Mouse (Mus musculus) lung, embryonic 14.5 days (tissue): ENCODE data around the gene Ssbp2. TPM values are rescaled to one million over a fixed set of nuclear protein-coding genes. Genes with fewer than 3 reads are reported as not detected.

ENCODE experiments used
- ATAC-seq: fragments of 200-750 bp; cut with Nextera tagmentation; 2 replicates; pipeline ENCODE4 v1.8.0; 2017; ENCODE audit warnings: mild to moderate bottlenecking, moderate TSS enrichment, moderate library complexity; ENCODE audit not compliant: insufficient read depth
- DNase-seq: peaks from one replicate; pipeline ENCODE4 v3.0.0-alpha.2; 2015
- H3K27ac ChIP-seq: fragments of 300-500 bp; sonication (generic); 2 replicates; pipeline ENCODE4 v1.5.1; 2014; ENCODE audit warnings: low read depth, mild to moderate bottlenecking, moderate library complexity
- H3K27me3 ChIP-seq: fragments of 300-500 bp; sonication (generic); 2 replicates; pipeline ENCODE4 v1.6.1; 2014; ENCODE audit warnings: low read length, control low read depth; ENCODE audit not compliant: insufficient read depth
- H3K36me3 ChIP-seq: fragments of 300-500 bp; sonication (generic); 2 replicates; pipeline ENCODE4 v1.6.1; 2014; ENCODE audit warnings: control low read depth; ENCODE audit not compliant: insufficient read depth
- H3K4me1 ChIP-seq: fragments of 300-500 bp; sonication (generic); 2 replicates; pipeline ENCODE4 v1.6.1; 2014; ENCODE audit warnings: antibody characterized with exemption, control low read depth; ENCODE audit not compliant: insufficient read depth
- H3K4me2 ChIP-seq: fragments of 300-500 bp; sonication (generic); 2 replicates; pipeline ENCODE4 v1.6.1; 2014; ENCODE audit warnings: mild to moderate bottlenecking
- H3K4me3 ChIP-seq: fragments of 300-500 bp; sonication (generic); 2 replicates; pipeline ENCODE4 v1.5.1; 2014; ENCODE audit warnings: low read depth, low read length
- H3K9ac ChIP-seq: fragments of 300-500 bp; sonication (generic); 2 replicates; pipeline ENCODE4 v1.6.1; 2014
- H3K9me3 ChIP-seq: fragments of 300-500 bp; sonication (generic); 2 replicates; pipeline ENCODE4 v1.6.1; 2016; ENCODE audit warnings: low read depth, low read length, control low read depth
- CTCF ChIP-seq: IDR thresholded peaks from 2 replicates; pipeline ENCODE4 v1.5.1; 2016; ENCODE audit warnings: antibody characterized with exemption, low read depth
- WGBS: fragments of 180-500 bp; shearing (Covaris S2); extraction: QIAGEN DNeasy Blood & Tissue Kit; methylation state at CpG from one replicate; pipeline ENCODE4 v1.1.7; 2014; 5-methylcytosine and 5-hydroxymethylcytosine counted together
- polyA plus RNA-seq: library from polyadenylated mRNA; unstranded; fragments of >200 nt; fragmentation: Nextera tagmentation; extraction: Ambion mirVana; gene quantifications from 2 replicates; pipeline ENCODE4 v1.2.1, GENCODE M21; 2014

Ssbp2 gene
- polyA plus RNA-seq, 1 experiment from 2014 or later: 95.0 TPM

DNA sequence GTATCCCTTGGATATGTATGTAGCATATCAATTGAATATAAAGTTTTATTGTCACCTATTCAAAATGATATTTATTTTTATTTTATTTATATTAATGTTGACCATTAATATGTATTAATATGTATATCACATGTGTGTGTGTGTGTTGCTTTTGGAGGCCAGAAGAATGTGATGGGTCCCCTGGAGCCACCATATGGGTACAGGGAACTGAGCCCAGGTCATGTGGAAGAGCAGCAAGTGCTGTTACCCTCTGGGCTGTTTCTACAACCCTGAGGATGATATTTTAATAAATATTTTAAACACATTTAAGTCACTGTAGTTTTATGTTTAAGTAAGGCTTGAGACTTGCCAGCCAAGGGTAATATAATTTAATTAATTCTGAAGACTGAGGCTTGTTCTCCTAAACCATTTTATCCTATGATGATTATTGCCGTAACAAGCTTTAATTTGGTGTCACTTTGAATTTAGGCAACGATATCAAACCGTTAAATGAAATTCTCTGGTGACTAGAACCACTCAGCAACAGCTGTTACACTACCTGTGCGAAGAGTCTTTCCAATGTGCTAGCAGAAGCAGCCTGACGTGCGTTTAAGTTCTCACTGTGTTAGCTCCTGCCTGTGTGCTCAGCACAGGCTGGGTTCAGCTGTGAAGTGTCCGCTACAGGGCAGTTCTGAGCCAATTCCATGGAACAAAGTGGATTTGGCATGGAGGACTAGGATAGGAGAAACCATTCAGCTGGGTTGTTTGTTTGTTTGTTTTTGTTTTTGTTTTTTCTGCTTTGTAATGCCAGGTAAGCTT is 145.2 kb downstream of the Ssbp2 start:
- Histone ChIP-seq H3K4me1 (no peaks in the 10 kb centered on the region), H3K4me2 (no peak overlapping the region), H3K27me3 (no peaks in the 10 kb centered on the region), H3K27ac (no peak overlapping the region), H3K9me3 (no peaks in the 10 kb centered on the region), H3K36me3 (no peaks in the 10 kb centered on the region), H3K9ac (no peak overlapping the region), H3K4me3 (no peak overlapping the region)
- DNase-seq (no peak), ATAC-seq (no peak)
- TF ChIP-seq CTCF: no peak
- 89% methylated on average over 7 of the region's 7 CpGs for WGBS

GRCm38 (mm10) chr13:91610601-91611000 is 150.5 kb downstream of the Ssbp2 start:
- Histone ChIP-seq H3K27me3 (no peaks in the 10 kb centered on the region), H3K36me3 (no peaks in the 10 kb centered on the region), H3K27ac (no peak overlapping the region), H3K9ac (no peak overlapping the region), H3K4me1 (no peaks in the 10 kb centered on the region), H3K9me3 (no peaks in the 10 kb centered on the region), H3K4me2 (no peak overlapping the region), H3K4me3 (no peak overlapping the region)
- no peak for TF ChIP-seq CTCF
- 53% methylated on average over 4 of the region's 4 CpGs for WGBS
- DNase-seq: no peak
- ATAC-seq: no peak

GRCm38 (mm10) chr13:91611909-91612308 is 151.8 kb downstream of the Ssbp2 start:
- 90% methylated on average over 3 of the region's 3 CpGs for WGBS
- ATAC-seq (no peak), DNase-seq (no peak)

GRCm38 (mm10) chr13:91612578-91612977 is 152.5 kb downstream of the Ssbp2 start:
- no peak overlapping the region for H3K4me2 ChIP-seq
- no peaks in the 10 kb centered on the region for H3K27me3 ChIP-seq
- no peak for ATAC-seq
- 94% methylated on average over 4 of the region's 4 CpGs for WGBS
- H3K9me3 ChIP-seq: no peaks in the 10 kb centered on the region
- H3K9ac ChIP-seq: no peak overlapping the region
- H3K4me3 ChIP-seq: no peak overlapping the region
- no peak for TF ChIP-seq CTCF
- H3K27ac ChIP-seq: no peak overlapping the region
- H3K36me3 ChIP-seq: no peaks in the 10 kb centered on the region
- no peaks in the 10 kb centered on the region for H3K4me1 ChIP-seq
- DNase-seq: no peak

More at GRCm38 (mm10) chr13:91611909-91612308, 151.8 kb downstream of the Ssbp2 start:
- TF ChIP-seq CTCF: no peak
- Histone ChIP-seq H3K27me3 (no peaks in the 10 kb centered on the region), H3K4me3 (no peak overlapping the region), H3K9me3 (no peaks in the 10 kb centered on the region), H3K4me1 (no peaks in the 10 kb centered on the region), H3K4me2 (no peak overlapping the region), H3K27ac (no peak overlapping the region), H3K9ac (no peak overlapping the region), H3K36me3 (no peaks in the 10 kb centered on the region)

GRCm38 (mm10) chr13:91616050-91616449 is 156.0 kb downstream of the Ssbp2 start:
- H3K4me3 ChIP-seq: no peak overlapping the region
- no peak overlapping the region for H3K4me2 ChIP-seq
- no peaks in the 10 kb centered on the region for H3K9me3 ChIP-seq
- DNase-seq (no peak), ATAC-seq (no peak)
- H3K36me3 ChIP-seq: no peaks in the 10 kb centered on the region
- H3K27me3 ChIP-seq: no peaks in the 10 kb centered on the region
- no peak for TF ChIP-seq CTCF
- no peak overlapping the region for H3K27ac ChIP-seq
- H3K4me1 ChIP-seq: no peaks in the 10 kb centered on the region
- no peak overlapping the region for H3K9ac ChIP-seq
- 86% methylated on average over 3 of the region's 3 CpGs for WGBS

DNA sequence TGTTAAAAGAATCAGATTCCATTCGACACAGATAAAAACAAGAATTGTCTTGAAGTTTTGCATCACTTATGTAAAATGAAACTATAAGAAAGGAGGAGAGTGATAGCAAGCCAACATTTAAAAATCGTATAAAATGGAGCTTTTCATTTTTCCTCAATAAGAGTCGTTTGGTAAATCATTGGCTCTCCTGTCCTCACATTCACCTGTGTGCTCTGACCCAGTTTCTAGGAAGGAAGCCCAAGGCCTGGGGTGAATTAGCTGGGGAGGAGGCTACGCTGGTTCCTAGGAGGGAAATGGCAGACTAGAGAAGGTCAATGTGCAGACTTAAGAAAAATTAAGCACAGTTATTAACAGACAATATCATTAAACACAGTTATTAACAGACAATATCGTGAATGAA is 156.8 kb downstream of the Ssbp2 start:
- no peak for TF ChIP-seq CTCF

GRCm38 (mm10) chr13:91619431-91619830 is 159.3 kb downstream of the Ssbp2 start:
- Histone ChIP-seq H3K36me3 (no peaks in the 10 kb centered on the region), H3K4me3 (no peak overlapping the region), H3K4me1 (no peaks in the 10 kb centered on the region), H3K9ac (no peak overlapping the region), H3K27ac (no peak overlapping the region), H3K27me3 (no peaks in the 10 kb centered on the region), H3K9me3 (no peaks in the 10 kb centered on the region), H3K4me2 (no peak overlapping the region)
- whole genome bisulfite sequencing: 46% methylated on average over 1 of the region's 1 CpGs
- ATAC-seq (no peak), DNase-seq (no peak)
- no peak for TF ChIP-seq CTCF

More for the DNA sequence above, 156.8 kb downstream of the Ssbp2 start:
- Histone ChIP-seq H3K9me3 (no peaks in the 10 kb centered on the region), H3K4me1 (no peaks in the 10 kb centered on the region), H3K4me2 (no peak overlapping the region), H3K4me3 (no peak overlapping the region), H3K27ac (no peak overlapping the region), H3K27me3 (no peaks in the 10 kb centered on the region), H3K36me3 (no peaks in the 10 kb centered on the region), H3K9ac (no peak overlapping the region)
- DNase-seq (no peak), ATAC-seq (no peak)
- 87% methylated on average over 5 of the region's 5 CpGs for WGBS
